Mouse (Mus musculus) adrenal gland, adult 2 months (tissue): Measurements from ENCODE around the gene Psmf1. TPM values are rescaled to one million over a fixed set of nuclear protein-coding genes. Genes with fewer than 3 reads are reported as not detected.

Experiments used
- DNase-seq: peaks from one replicate; pipeline ENCODE4 v3.0.0; 2021
- polyA plus RNA-seq: library from polyadenylated mRNA; depleted of rRNA; stranded (reverse); fragments of >200 nt; gene quantifications from 2 replicates; pipeline ENCODE4 v1.2.3, GENCODE M21; 2012; rRNA removed
- total RNA-seq, 2 experiments: library from RNA; stranded (reverse); gene quantifications; 2 replicates each; pipeline ENCODE4 v1.2.3; 2021

Gene Psmf1
- total and polyA plus RNA-seq, 3 experiments = 35.8 to 47.1 (median 39.7) TPM

GRCm38 (mm10) chr2:151735422-151735821 lies 8.6 kb downstream of the Psmf1 start:
- no peak for DNase-seq

GRCm38 (mm10) chr2:151733151-151733865 lies 10.7 kb downstream of the Psmf1 start:
- DNase-seq = no peak

- no peak for DNase-seq
Measured at GRCm38 (mm10) chr2:151724094-151724493, 19.9 kb downstream of the Psmf1 start.

DNA sequence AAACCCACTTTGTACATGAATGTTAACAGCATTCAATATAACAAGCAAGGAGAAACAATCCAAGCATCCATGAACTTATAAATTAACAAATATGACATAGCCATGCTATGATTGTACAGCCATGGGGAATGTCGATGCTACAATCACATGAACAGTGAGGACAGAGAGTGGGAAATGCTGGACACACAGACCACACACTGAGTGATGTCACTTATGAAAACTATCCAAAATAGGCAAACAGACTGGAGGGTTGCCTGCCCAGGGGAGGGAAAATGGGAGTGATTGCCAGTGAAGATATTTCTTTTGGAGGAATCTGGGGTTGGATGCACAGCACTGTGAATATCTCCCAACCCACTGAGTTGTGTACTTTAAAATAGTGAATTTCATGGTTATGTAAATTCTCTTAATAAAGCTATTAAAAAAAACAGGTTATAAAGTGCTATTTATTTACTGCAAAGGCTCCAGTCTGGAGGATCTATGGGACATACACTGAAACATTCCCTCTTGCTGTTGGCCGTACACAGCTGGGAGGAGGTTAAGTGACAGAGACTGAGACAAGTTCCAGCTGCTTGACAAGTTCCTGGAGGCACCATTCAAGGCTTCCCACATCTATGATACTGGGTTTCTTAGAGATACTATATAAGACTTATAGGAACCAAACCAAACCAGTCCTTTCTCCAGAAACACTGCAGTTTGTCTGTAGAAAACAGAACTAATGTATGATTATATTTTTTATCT lies 27.5 kb downstream of the Psmf1 start:
- no peak for DNase-seq

GRCm38 (mm10) chr2:151715526-151715925 lies 28.5 kb downstream of the Psmf1 start:
- no peak for DNase-seq

GRCm38 (mm10) chr2:151712647-151713046 lies 31.3 kb downstream of the Psmf1 start:
- no peak for DNase-seq

DNA sequence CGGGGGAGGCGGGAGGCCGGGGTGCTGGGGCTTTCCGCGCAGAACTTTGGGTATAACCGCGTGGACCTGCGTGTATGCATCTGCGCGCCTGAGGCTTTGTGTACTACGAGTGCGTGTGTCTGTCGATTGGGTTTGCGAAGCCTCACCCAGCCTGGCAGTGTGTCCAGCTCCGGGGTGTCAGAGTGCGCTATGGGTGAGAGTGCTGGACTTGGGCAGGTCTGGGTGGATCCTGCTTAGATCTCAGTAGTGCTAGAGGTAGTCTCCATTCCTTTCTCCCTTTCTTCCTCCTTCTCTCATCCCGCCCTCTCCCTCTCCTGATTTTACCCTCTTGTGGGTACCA lies 41.2 kb downstream of the Psmf1 start:
- no peak for DNase-seq

- peak; percentile 74 for DNase-seq
Measured at GRCm38 (mm10) chr2:151702146-151702850, 41.7 kb downstream of the Psmf1 start.

GRCm38 (mm10) chr2:151701231-151702145 lies 42.5 kb downstream of the Psmf1 start, which contains the start of gene Tmem74b:
Gene Tmem74b, plus strand, starts transcription at chr2:151702008.
- DNase-seq = no peak

GRCm38 (mm10) chr2:151682976-151683375 lies 61.0 kb downstream of the Psmf1 start:
- no peak for DNase-seq

DNA sequence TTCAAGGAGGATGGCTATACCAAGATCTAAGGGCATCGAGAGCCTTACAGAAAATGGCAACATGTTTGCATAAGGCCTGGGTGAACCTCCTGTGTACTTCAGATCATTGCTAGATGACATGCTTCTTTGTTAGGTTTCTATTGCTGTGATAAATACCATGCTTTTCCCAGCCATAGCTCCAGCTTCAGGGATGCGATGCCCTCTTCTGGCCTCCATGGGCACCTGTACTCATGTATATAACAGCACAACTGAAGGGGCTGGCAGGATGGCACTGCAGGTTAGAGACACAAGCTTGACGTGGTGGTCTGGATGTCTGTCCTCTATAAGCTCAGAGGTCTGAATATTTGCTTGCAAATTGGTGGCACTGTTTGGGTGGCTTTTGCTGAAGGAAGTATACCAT lies 61.6 kb downstream of the Psmf1 start:
- DNase-seq = no peak

GRCm38 (mm10) chr2:151676234-151676633 lies 67.8 kb downstream of the Psmf1 start:
- DNase-seq = no peak

DNA sequence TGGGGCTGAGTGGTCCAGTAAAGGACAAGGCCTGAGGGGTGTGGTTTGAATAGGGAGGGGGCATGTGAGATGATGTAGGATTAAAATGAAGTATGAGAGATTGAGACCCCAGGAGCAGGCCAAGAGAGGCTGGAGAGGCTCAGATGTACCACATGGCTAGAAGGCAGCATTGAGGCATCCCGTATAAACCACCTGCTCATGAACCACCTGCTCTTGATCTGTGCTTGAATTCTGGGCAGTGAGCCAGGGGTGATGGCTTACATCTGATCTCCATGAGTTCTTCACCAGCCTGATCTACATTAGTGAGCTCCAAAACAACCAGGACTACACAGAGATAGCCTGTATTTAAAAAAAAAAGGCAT lies 73.0 kb downstream of the Psmf1 start:
- no peak for DNase-seq

DNA sequence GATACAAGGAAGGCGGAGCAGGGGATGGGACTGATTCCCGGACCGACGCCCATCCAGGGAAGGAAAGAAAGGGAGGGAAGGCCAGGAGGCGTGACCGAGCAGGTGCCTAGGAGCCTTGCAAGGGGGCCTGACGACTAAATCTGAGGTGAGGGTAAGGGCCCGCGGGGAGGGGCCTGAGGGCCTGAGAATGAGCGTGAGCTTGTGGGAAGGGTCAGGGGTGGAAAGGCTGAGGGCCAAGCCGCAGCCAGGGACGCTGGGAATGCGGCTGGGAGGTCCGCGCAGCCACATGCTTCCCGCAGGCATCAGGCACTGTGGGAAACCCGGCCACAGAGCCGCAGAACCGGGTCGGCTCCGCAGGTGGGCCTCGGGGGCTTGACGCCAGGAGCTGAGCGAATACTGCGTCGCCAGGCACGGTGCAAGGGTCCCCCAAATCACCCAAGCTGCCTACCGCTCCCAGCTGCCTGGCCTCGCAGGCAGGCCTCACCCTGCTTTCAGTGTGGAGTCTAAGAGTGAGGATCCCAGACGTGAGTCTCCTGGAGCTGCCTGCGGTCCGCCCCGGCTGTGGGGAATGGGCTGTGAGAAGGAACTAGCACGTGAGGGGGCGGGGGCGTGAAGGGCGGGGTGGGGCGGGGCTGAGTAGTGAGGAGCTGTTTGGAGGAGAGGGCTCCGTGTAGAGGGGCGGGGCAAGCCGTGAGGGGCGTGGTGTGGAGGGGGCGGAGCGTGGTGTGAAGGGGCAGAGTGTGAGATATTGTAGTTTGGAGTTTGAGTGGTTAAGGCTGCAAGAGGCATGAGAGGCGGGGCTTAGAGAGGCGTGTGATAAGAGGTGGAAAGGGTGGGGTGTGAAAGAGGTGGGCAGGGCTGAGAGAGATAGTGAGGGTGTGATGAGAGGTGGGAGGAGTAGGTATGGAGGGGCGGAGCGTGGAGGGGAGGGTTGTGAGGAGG lies 73.7 kb downstream of the Psmf1 start:
- no peak for DNase-seq

DNA sequence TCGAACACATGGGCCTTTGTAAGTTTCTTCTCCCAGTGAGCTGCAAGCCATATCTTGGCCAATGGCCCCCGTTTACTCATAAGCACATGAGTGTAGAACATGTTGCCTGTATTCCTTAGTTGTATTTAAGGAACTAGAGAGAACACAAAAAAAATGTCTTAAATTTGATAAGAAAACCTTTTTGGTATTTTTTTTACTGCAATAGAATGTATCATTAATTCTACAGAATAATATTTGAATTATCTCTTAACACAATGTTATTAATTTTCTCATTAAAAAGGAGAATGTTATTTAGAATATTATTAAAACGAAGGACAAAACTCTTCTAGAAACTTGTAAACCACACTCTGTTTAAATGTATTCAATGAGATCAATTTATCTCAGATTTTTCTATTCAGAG lies 75.6 kb downstream of the Psmf1 start, which contains the start of gene Rad21l:
Gene Rad21l (minus strand): TSS at position 101 of the 400 bp plus-strand sequence.
- DNase-seq = no peak

Other genes starting within 250 kb of the Psmf1 start
- 100 to 1,000 TPM; 226 to 292 TPM for gene Fkbp1a, start 201.7 kb downstream of the Psmf1 start, total RNA-seq
- 80.0 and 99.4 TPM in 2 replicates for gene Fkbp1a, start 201.7 kb downstream of the Psmf1 start, polyA plus RNA-seq
- gene Sdcbp2, start 171.6 kb downstream of the Psmf1 start, total RNA-seq = 1 to 10 TPM in 1 of 2 experiments, under 1 TPM in 1; 0.81 to 1.2 TPM
- 0.47 and 0.57 TPM in 2 replicates for gene Sdcbp2, start 171.6 kb downstream of the Psmf1 start, polyA plus RNA-seq
- 10 to 100 TPM; 11.5 to 19.6 TPM for gene Snph, start 111.6 kb downstream of the Psmf1 start, total RNA-seq
- gene Snph, start 111.6 kb downstream of the Psmf1 start, polyA plus RNA-seq = 5.2 and 10.2 TPM in 2 replicates
- not detected for gene Rad21l, start 75.7 kb downstream of the Psmf1 start, total RNA-seq
- gene Rad21l, start 75.7 kb downstream of the Psmf1 start, polyA plus RNA-seq = not detected in 2 replicates
- 1 to 10 TPM in 1 of 2 experiments, under 1 TPM in 1; 0.35 to 1.1 TPM for gene Tmem74b, start 42.2 kb downstream of the Psmf1 start, total RNA-seq
- gene Tmem74b, start 42.2 kb downstream of the Psmf1 start, polyA plus RNA-seq = 1.2 and 1.8 TPM in 2 replicates
- under 1 TPM; 0.17 to 0.72 TPM for gene Rspo4, start 98.7 kb upstream of the Psmf1 start, total RNA-seq
- 0.06 and 0.15 TPM in 2 replicates for gene Rspo4, start 98.7 kb upstream of the Psmf1 start, polyA plus RNA-seq
- 1 to 10 TPM in 1 of 2 experiments, under 1 TPM in 1; 0.63 to 1.6 TPM for gene Angpt4, start 167.0 kb upstream of the Psmf1 start, total RNA-seq
- gene Angpt4, start 167.0 kb upstream of the Psmf1 start, polyA plus RNA-seq = 1.1 and 1.9 TPM in 2 replicates
- gene Fam110a, start 236.0 kb upstream of the Psmf1 start, total RNA-seq = 10 to 100 TPM in 1 of 2 experiments, 1 to 10 TPM in 1; 8.5 to 11.3 TPM
- 24.1 and 24.6 TPM in 2 replicates for gene Fam110a, start 236.0 kb upstream of the Psmf1 start, polyA plus RNA-seq